Mouse (Mus musculus): Measurements from ENCODE around the gene Fbxo10. TPM values are rescaled to one million over a fixed set of nuclear protein-coding genes. Genes with fewer than 3 reads are reported as not detected.
"Not testable (repeated sequence)": the region's sequence is repeated elsewhere in the genome, so short reads cannot be mapped to it uniquely, and the experiment has no call there.

The Fbxo10 gene
- polyA plus RNA-seq, 1 experiment from 2014 or later: 9.4 TPM

GRCm38 (mm10) chr4:45038879-45039278 lies 45.5 kb downstream of the Fbxo10 start:
- not testable (repeated sequence) for H3K4me3 ChIP-seq (ENCODE audit: low read depth, low read length); H3K4me2 ChIP-seq (ENCODE audit: low read length); H3K9me3 ChIP-seq (ENCODE audit: control insufficient read depth, low read length); H3K4me1 ChIP-seq (replicated peaks; ENCODE audit: control insufficient read depth, insufficient read depth, low read length); H3K27me3 ChIP-seq (replicated peaks; ENCODE audit: control insufficient read depth, insufficient read depth, low read length); DNase-seq (ENCODE audit: low spot score); H3K9ac ChIP-seq (ENCODE audit: low read length); ATAC-seq (replicated peaks; ENCODE audit: low FRiP score, low TSS enrichment, low read depth); H3K27ac ChIP-seq (ENCODE audit: low read depth)
- 58% methylated on average over 8 of the region's 8 CpGs for WGBS
- H3K36me3 ChIP-seq (ENCODE audit: control insufficient read depth, insufficient read depth, low read length): peaks cover 42% of the 10 kb centered on the region

- H3K4me2 ChIP-seq (ENCODE audit: low read length): no peak overlapping the region
- H3K36me3 ChIP-seq (ENCODE audit: control insufficient read depth, insufficient read depth, low read length): peaks cover 41% of the 10 kb centered on the region
- no peaks in the 10 kb centered on the region for H3K4me1 ChIP-seq (replicated peaks; ENCODE audit: control insufficient read depth, insufficient read depth, low read length)
- DNase-seq (ENCODE audit: low spot score) (no peak), ATAC-seq (replicated peaks; ENCODE audit: low FRiP score, low TSS enrichment, low read depth) (no peak)
- H3K9me3 ChIP-seq (ENCODE audit: control insufficient read depth, low read length): no peaks in the 10 kb centered on the region
- H3K4me3 ChIP-seq (ENCODE audit: low read depth, low read length): no peak overlapping the region
- H3K27me3 ChIP-seq (replicated peaks; ENCODE audit: control insufficient read depth, insufficient read depth, low read length): no peaks in the 10 kb centered on the region
- H3K9ac ChIP-seq (ENCODE audit: low read length): no peak overlapping the region
- no peak overlapping the region for H3K27ac ChIP-seq (ENCODE audit: low read depth)
- 88% methylated on average over 13 of the region's 13 CpGs for WGBS
Measured at GRCm38 (mm10) chr4:45037455-45038410, 46.7 kb downstream of the Fbxo10 start.

- Histone ChIP-seq H3K36me3 (ENCODE audit: control insufficient read depth, insufficient read depth, low read length) (peaks cover 50% of the 10 kb centered on the region), H3K9ac (ENCODE audit: low read length) (no peak overlapping the region), H3K9me3 (ENCODE audit: control insufficient read depth, low read length) (no peaks in the 10 kb centered on the region), H3K27ac (ENCODE audit: low read depth) (no peak overlapping the region), H3K4me3 (ENCODE audit: low read depth, low read length) (no peak overlapping the region), H3K4me2 (ENCODE audit: low read length) (no peak overlapping the region), H3K27me3 (replicated peaks; ENCODE audit: control insufficient read depth, insufficient read depth, low read length) (no peaks in the 10 kb centered on the region), H3K4me1 (replicated peaks; ENCODE audit: control insufficient read depth, insufficient read depth, low read length) (no peaks in the 10 kb centered on the region)
- WGBS: 83% methylated on average over 5 of the region's 5 CpGs
- DNase-seq (ENCODE audit: low spot score) (no peak), ATAC-seq (replicated peaks; ENCODE audit: low FRiP score, low TSS enrichment, low read depth) (no peak)
Measured at GRCm38 (mm10) chr4:45036571-45036970, 47.8 kb downstream of the Fbxo10 start.

- Histone ChIP-seq H3K4me2 (ENCODE audit: low read length) (no peak overlapping the region), H3K4me3 (ENCODE audit: low read depth, low read length) (no peak overlapping the region), H3K9ac (ENCODE audit: low read length) (no peak overlapping the region), H3K27ac (ENCODE audit: low read depth) (no peak overlapping the region), H3K4me1 (replicated peaks; ENCODE audit: control insufficient read depth, insufficient read depth, low read length) (no peaks in the 10 kb centered on the region), H3K27me3 (replicated peaks; ENCODE audit: control insufficient read depth, insufficient read depth, low read length) (no peaks in the 10 kb centered on the region), H3K36me3 (ENCODE audit: control insufficient read depth, insufficient read depth, low read length) (peaks cover 50% of the 10 kb centered on the region), H3K9me3 (ENCODE audit: control insufficient read depth, low read length) (no peaks in the 10 kb centered on the region)
- ATAC-seq (replicated peaks; ENCODE audit: low FRiP score, low TSS enrichment, low read depth): no peak
- WGBS: 89% methylated on average over 10 of the region's 10 CpGs
- DNase-seq (ENCODE audit: low spot score): no peak
Measured at GRCm38 (mm10) chr4:45036048-45036447, 48.4 kb downstream of the Fbxo10 start.

GRCm38 (mm10) chr4:45034693-45035628 lies 49.4 kb downstream of the Fbxo10 start:
- WGBS: 63% methylated on average over 16 of the region's 16 CpGs
- H3K9ac ChIP-seq (ENCODE audit: low read length): no peak overlapping the region
- no peak; the same call in 1 of the 2 replicates for ATAC-seq (replicated peaks; ENCODE audit: low FRiP score, low TSS enrichment, low read depth)
- DNase-seq (ENCODE audit: low spot score): no peak
- H3K9me3 ChIP-seq (ENCODE audit: control insufficient read depth, low read length): no peaks in the 10 kb centered on the region
- no peak overlapping the region for H3K4me3 ChIP-seq (ENCODE audit: low read depth, low read length)
- H3K4me2 ChIP-seq (ENCODE audit: low read length): no peak overlapping the region
- no peak overlapping the region for H3K27ac ChIP-seq (ENCODE audit: low read depth)
- H3K4me1 ChIP-seq (replicated peaks; ENCODE audit: control insufficient read depth, insufficient read depth, low read length): no peaks in the 10 kb centered on the region
- peaks cover 52% of the 10 kb centered on the region for H3K36me3 ChIP-seq (ENCODE audit: control insufficient read depth, insufficient read depth, low read length)
- no peaks in the 10 kb centered on the region for H3K27me3 ChIP-seq (replicated peaks; ENCODE audit: control insufficient read depth, insufficient read depth, low read length)

- no peaks in the 10 kb centered on the region for H3K27me3 ChIP-seq (replicated peaks; ENCODE audit: control insufficient read depth, insufficient read depth, low read length)
- no peaks in the 10 kb centered on the region for H3K4me1 ChIP-seq (replicated peaks; ENCODE audit: control insufficient read depth, insufficient read depth, low read length)
- 96% methylated on average over 9 of the region's 9 CpGs for WGBS
- H3K27ac ChIP-seq (ENCODE audit: low read depth): no peak overlapping the region
- ATAC-seq (replicated peaks; ENCODE audit: low FRiP score, low TSS enrichment, low read depth): no peak
- DNase-seq (ENCODE audit: low spot score): no peak
- peaks cover 65% of the 10 kb centered on the region for H3K36me3 ChIP-seq (ENCODE audit: control insufficient read depth, insufficient read depth, low read length)
- H3K4me3 ChIP-seq (ENCODE audit: low read depth, low read length): no peak overlapping the region
- no peak overlapping the region for H3K9ac ChIP-seq (ENCODE audit: low read length)
- no peaks in the 10 kb centered on the region for H3K9me3 ChIP-seq (ENCODE audit: control insufficient read depth, low read length)
- no peak overlapping the region for H3K4me2 ChIP-seq (ENCODE audit: low read length)
Measured at GRCm38 (mm10) chr4:45032586-45032985, 51.8 kb downstream of the Fbxo10 start.

- H3K4me2 ChIP-seq (ENCODE audit: low read length): no peak overlapping the region
- no peak for ATAC-seq (replicated peaks; ENCODE audit: low FRiP score, low TSS enrichment, low read depth)
- no peak for DNase-seq (ENCODE audit: low spot score)
- H3K27me3 ChIP-seq (replicated peaks; ENCODE audit: control insufficient read depth, insufficient read depth, low read length): no peaks in the 10 kb centered on the region
- H3K4me3 ChIP-seq (ENCODE audit: low read depth, low read length): no peak overlapping the region
- 92% methylated on average over 4 of the region's 4 CpGs for WGBS
- H3K4me1 ChIP-seq (replicated peaks; ENCODE audit: control insufficient read depth, insufficient read depth, low read length): no peaks in the 10 kb centered on the region
- no peak overlapping the region for H3K9ac ChIP-seq (ENCODE audit: low read length)
- H3K36me3 ChIP-seq (ENCODE audit: control insufficient read depth, insufficient read depth, low read length): peaks cover 65% of the 10 kb centered on the region
- H3K9me3 ChIP-seq (ENCODE audit: control insufficient read depth, low read length): no peaks in the 10 kb centered on the region
- H3K27ac ChIP-seq (ENCODE audit: low read depth): no peak overlapping the region
Measured at GRCm38 (mm10) chr4:45026459-45026858, 57.9 kb downstream of the Fbxo10 start.

GRCm38 (mm10) chr4:45019009-45019408 lies 65.4 kb downstream of the Fbxo10 start:
- Histone ChIP-seq H3K36me3 (ENCODE audit: control insufficient read depth, insufficient read depth, low read length) (peaks cover 18% of the 10 kb centered on the region; the same call in 1 of the 2 replicates), H3K9ac (ENCODE audit: low read length) (peak overlapping the region; percentile 53), H3K27me3 (replicated peaks; ENCODE audit: control insufficient read depth, insufficient read depth, low read length) (no peaks in the 10 kb centered on the region), H3K9me3 (ENCODE audit: control insufficient read depth, low read length) (no peaks in the 10 kb centered on the region), H3K4me1 (replicated peaks; ENCODE audit: control insufficient read depth, insufficient read depth, low read length) (peaks cover 6% of the 10 kb centered on the region), H3K4me3 (ENCODE audit: low read depth, low read length) (peak overlapping the region; percentile 64), H3K4me2 (ENCODE audit: low read length) (peak overlapping the region; percentile 80), H3K27ac (ENCODE audit: low read depth) (no peak overlapping the region)
- 3% methylated on average over 14 of the region's 14 CpGs for WGBS
- DNase-seq (ENCODE audit: low spot score): no peak
- peak; percentile 28 for ATAC-seq (replicated peaks; ENCODE audit: low FRiP score, low TSS enrichment, low read depth)
